Mouse (Mus musculus) lung, postnatal 14 days (tissue): ENCODE data around the gene Hist2h2bb.

Experiments
- DNase-seq: peaks from one replicate; pipeline ENCODE4 v3.0.0; 2021

Hist2h2bb gene

DNA sequence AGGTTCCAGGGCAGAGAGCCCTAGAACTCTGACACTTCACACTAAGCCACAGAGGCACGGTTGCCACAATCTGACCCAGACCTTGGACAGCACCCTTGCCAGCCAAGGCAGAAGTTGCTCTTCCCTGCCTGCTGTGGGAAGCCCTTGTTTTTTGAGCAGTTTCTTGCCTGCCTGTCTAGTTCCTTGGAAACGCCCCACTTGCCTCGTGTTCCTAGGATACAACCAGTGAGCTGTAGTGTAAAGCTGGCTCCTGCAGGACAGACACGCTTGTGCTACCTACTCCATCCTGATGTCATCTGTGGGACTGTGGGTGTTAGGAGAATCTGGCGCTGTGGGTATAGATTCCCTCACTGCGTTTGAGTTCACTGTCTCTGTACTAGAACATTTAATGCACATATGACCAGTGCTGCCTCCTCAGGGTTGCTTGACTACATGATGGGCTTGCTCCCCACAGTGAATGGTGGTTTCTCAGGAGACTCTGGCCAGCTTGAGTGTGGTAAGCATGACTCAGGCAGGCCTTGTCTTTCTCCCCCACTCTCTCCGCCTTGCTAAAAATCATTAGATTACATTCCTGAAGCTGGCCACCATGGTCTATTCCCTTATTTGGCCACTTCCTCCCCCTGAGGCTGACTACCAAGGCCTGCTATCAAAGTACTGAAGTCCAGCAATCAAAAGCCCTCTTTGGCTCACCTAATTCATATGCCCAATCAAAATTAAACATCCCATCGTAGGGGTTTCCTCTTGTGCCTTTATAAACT lies 43.0 kb downstream of the Hist2h2bb start:
- no peak for DNase-seq
